22 mouse cellular contexts compared by ENCODE assay signal in the genomic region with DNA sequence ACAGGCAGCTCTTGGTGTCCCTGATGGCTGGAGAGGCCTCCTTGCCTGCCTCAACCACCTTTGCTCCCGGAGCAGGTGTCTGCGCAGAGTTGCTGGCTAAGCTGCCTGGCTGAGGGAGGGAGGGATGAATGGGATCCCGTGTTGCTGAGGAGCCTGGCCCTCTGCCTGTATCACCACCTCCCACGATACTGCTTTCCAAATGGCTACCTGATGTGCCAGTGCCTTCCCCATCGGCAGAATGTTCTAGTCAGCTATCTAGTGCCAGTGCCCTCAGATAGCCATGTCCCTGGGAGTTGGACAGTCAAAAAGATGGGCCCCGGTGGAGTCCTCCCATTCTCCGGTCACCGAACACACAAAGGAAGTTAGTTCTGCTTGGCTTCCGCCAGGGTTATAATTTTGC. TPM values are rescaled to one million over a fixed set of nuclear protein-coding genes. Genes with fewer than 3 reads are reported as not detected.
DNase-seq lines count a peak whose midpoint lies in the region; ATAC-seq and TF ChIP-seq lines count a peak whose summit lies in the region.
"Had no signal": no experiment of that assay in that cellular context is flagged by ENCODE, and none has a peak within 500 bp of the region (broad histone marks: within the 10 kb centered on the region; RNA-seq: fewer than 3 reads in every experiment).

No protein-coding gene starts in this region.

- no peaks in the 10 kb centered on the region for H3K9me3 ChIP-seq in intestine, postnatal 0 days (ENCODE audit: control insufficient read depth)
- H3K9me3 ChIP-seq in intestine, embryonic 15.5 days: no peaks in the 10 kb centered on the region
- no peaks in the 10 kb centered on the region for H3K9me3 ChIP-seq in kidney, embryonic 15.5 days (replicated peaks)
- H3K9me3 ChIP-seq: embryonic facial prominence, embryonic 10.5 days; forebrain, embryonic 12.5 days; limb, embryonic 10.5 days; midbrain, embryonic 15.5 days had no signal

- no peak for TF ChIP-seq CTCF in intestine, postnatal 0 days (IDR thresholded peaks at IDR 0.05; ENCODE audit: low read depth)
- no peak for TF ChIP-seq CTCF in cerebellum, adult 2 months (IDR thresholded peaks at IDR 0.05; ENCODE audit: borderline replicate concordance, insufficient read depth, low read depth, low read length)

- no peaks in the 10 kb centered on the region for H3K27me3 ChIP-seq in intestine, postnatal 0 days (replicated peaks; ENCODE audit: control insufficient read depth, insufficient read depth, low read length)
- H3K27me3 ChIP-seq in intestine, embryonic 15.5 days (replicated peaks): no peaks in the 10 kb centered on the region
- no peaks in the 10 kb centered on the region for H3K27me3 ChIP-seq in cerebellum, adult 2 months (ENCODE audit: control insufficient read depth, insufficient read depth, low read length)
- no peaks in the 10 kb centered on the region for H3K27me3 ChIP-seq in kidney, embryonic 15.5 days
- H3K27me3 ChIP-seq: forebrain, embryonic 12.5 days; midbrain, embryonic 15.5 days had no signal

- no peak overlapping the region for H3K4me3 ChIP-seq in intestine, postnatal 0 days (ENCODE audit: low read depth, low read length)
- H3K4me3 ChIP-seq in intestine, embryonic 15.5 days (replicated peaks): no peak overlapping the region
- H3K4me3 ChIP-seq in cerebellum, adult 2 months (replicated peaks; ENCODE audit: insufficient read depth, low read depth, low read length): no peak overlapping the region
- no peak overlapping the region for H3K4me3 ChIP-seq in kidney, embryonic 15.5 days (replicated peaks)
- H3K4me3 ChIP-seq: embryonic facial prominence, embryonic 10.5 days; forebrain, embryonic 12.5 days; heart, adult 2 months; limb, embryonic 10.5 days; midbrain, embryonic 15.5 days; myocyte had no signal

- peak; percentile 68 for DNase-seq in cerebellum, adult 11 months
- peak; percentile 71 to 82 for DNase-seq in cerebellum, adult 2 months
- peak; percentile 65 to 70 for DNase-seq in cerebellum, postnatal 36 days
- DNase-seq in adrenal gland, postnatal 4 days (ENCODE audit: low spot score in 2 of 2): no peak
- DNase-seq: gastrocnemius, postnatal 25 days; heart, adult 2 months; kidney, adult 8-10 months; kidney, postnatal 4 days; lung, adult 18-20 months; lung, postnatal 14 days; right cerebral cortex, postnatal 4 days; thymus, postnatal 25 days had no signal

- no peak for ATAC-seq in intestine, postnatal 0 days
- ATAC-seq in intestine, embryonic 15.5 days: no peak
- no peak for ATAC-seq in kidney, embryonic 15.5 days (replicated peaks; ENCODE audit: low FRiP score)
- ATAC-seq: midbrain, embryonic 15.5 days had no signal

- H3K27ac ChIP-seq in intestine, postnatal 0 days (ENCODE audit: low read depth, low read length): peak overlapping the region; percentile 22; the same call in 1 of the 2 replicates
- no peak overlapping the region for H3K27ac ChIP-seq in intestine, embryonic 15.5 days
- H3K27ac ChIP-seq in cerebellum, adult 2 months (ENCODE audit: insufficient read depth, low read length): no peak overlapping the region
- H3K27ac ChIP-seq in kidney, embryonic 15.5 days: no peak overlapping the region
- H3K27ac ChIP-seq: embryonic facial prominence, embryonic 10.5 days; forebrain, embryonic 12.5 days; heart, adult 2 months; limb, embryonic 10.5 days; midbrain, embryonic 15.5 days had no signal

- no peaks in the 10 kb centered on the region; the same call in 1 of the 2 replicates for H3K4me1 ChIP-seq in intestine, postnatal 0 days (replicated peaks; ENCODE audit: control insufficient read depth, insufficient read depth, low read length)
- 0 out of 2 replicates have a peak, but pooled peaks cover 5% of the 10 kb centered on the region for H3K4me1 ChIP-seq in intestine, embryonic 15.5 days (replicated peaks)
- H3K4me1 ChIP-seq in cerebellum, adult 2 months (ENCODE audit: control insufficient read depth, insufficient read depth, low read length): peaks cover 23% of the 10 kb centered on the region
- no peaks in the 10 kb centered on the region for H3K4me1 ChIP-seq in kidney, embryonic 15.5 days
- H3K4me1 ChIP-seq: embryonic facial prominence, embryonic 10.5 days; forebrain, embryonic 12.5 days; limb, embryonic 10.5 days; midbrain, embryonic 15.5 days had no signal

- no peak overlapping the region for H3K4me2 ChIP-seq in intestine, postnatal 0 days (replicated peaks; ENCODE audit: low read depth)
- no peak overlapping the region for H3K4me2 ChIP-seq in intestine, embryonic 15.5 days (replicated peaks)
- no peak overlapping the region for H3K4me2 ChIP-seq in kidney, embryonic 15.5 days
- H3K4me2 ChIP-seq: forebrain, embryonic 12.5 days; midbrain, embryonic 15.5 days had no signal

- H3K9ac ChIP-seq in intestine, postnatal 0 days (ENCODE audit: low read depth, low read length): no peak overlapping the region
- H3K9ac ChIP-seq in intestine, embryonic 15.5 days: no peak overlapping the region
- H3K9ac ChIP-seq in kidney, embryonic 15.5 days: no peak overlapping the region
- H3K9ac ChIP-seq: forebrain, embryonic 12.5 days; midbrain, embryonic 15.5 days had no signal

- no peak for TF ChIP-seq POLR2A in cerebellum, adult 2 months (IDR thresholded peaks at IDR 0.05; ENCODE audit: borderline replicate concordance, insufficient read depth, low read length)

- WGBS in intestine, postnatal 0 days: 81% methylated on average over 9 of the region's 9 CpGs
- WGBS in intestine, embryonic 15.5 days: 92% methylated on average over 9 of the region's 9 CpGs
- 13% methylated on average over 9 of the region's 9 CpGs for WGBS in cerebellum, adult 2 months
- 88% methylated on average over 9 of the region's 9 CpGs for WGBS in kidney, embryonic 15.5 days

- peaks cover 46% of the 10 kb centered on the region for H3K36me3 ChIP-seq in intestine, postnatal 0 days (ENCODE audit: control insufficient read depth, insufficient read depth)
- H3K36me3 ChIP-seq in intestine, embryonic 15.5 days: peaks cover 8% of the 10 kb centered on the region; the same call in 1 of the 2 replicates
- H3K36me3 ChIP-seq in kidney, embryonic 15.5 days: peaks cover 67% of the 10 kb centered on the region

RNA-seq across cellular contexts. Expression of a gene that starts 19.5 kb away (rescaled TPM):
- 25.6 and 25.8 TPM in 2 replicates for polyA plus RNA-seq in intestine, postnatal 0 days (2015; fragmentation: Nextera tagmentation; extraction: Ambion mirVana)
- 14.9 and 16.4 TPM in 2 replicates for polyA plus RNA-seq in intestine, embryonic 15.5 days (2015; fragmentation: Nextera tagmentation; extraction: Ambion mirVana)
- 12.7 and 15.8 TPM in 2 replicates for polyA plus RNA-seq in cerebellum, adult 2 months (2012; rRNA removed)
- 16.8 TPM in 2 replicates for polyA plus RNA-seq in kidney, embryonic 15.5 days (2015; fragmentation: Nextera tagmentation; extraction: Ambion mirVana)
- 10 to 100 TPM; 36.9 to 37.8 TPM for total RNA-seq in adrenal gland, postnatal 4 days (2021)

RNA-seq across cellular contexts. Expression of a gene that starts 27.9 kb away (rescaled TPM):
- 0.08 TPM in 1 of 2 replicates, not detected in the other for polyA plus RNA-seq in intestine, postnatal 0 days (2015; fragmentation: Nextera tagmentation; extraction: Ambion mirVana)
- polyA plus RNA-seq in intestine, embryonic 15.5 days (2015; fragmentation: Nextera tagmentation; extraction: Ambion mirVana): not detected in 2 replicates
- polyA plus RNA-seq in cerebellum, adult 2 months (2012; rRNA removed): 0.84 and 0.93 TPM in 2 replicates
- polyA plus RNA-seq in kidney, embryonic 15.5 days (2015; fragmentation: Nextera tagmentation; extraction: Ambion mirVana): 0.19 and 0.24 TPM in 2 replicates
- total RNA-seq in adrenal gland, postnatal 4 days (2021): under 1 TPM; 0.50 to 0.62 TPM
- total RNA-seq: gastrocnemius, postnatal 25 days; hematopoietic stem cell, adult 5-6 weeks had no signal
- polyA plus RNA-seq: C2C12; embryonic facial prominence, embryonic 10.5 days; limb, embryonic 10.5 days had no signal

RNA-seq across cellular contexts. Expression of a gene that starts 32.0 kb away (rescaled TPM):
- polyA plus RNA-seq in intestine, postnatal 0 days (2015; fragmentation: Nextera tagmentation; extraction: Ambion mirVana): 28.0 TPM in 2 replicates
- 41.8 and 43.9 TPM in 2 replicates for polyA plus RNA-seq in intestine, embryonic 15.5 days (2015; fragmentation: Nextera tagmentation; extraction: Ambion mirVana)
- 34.1 and 36.7 TPM in 2 replicates for polyA plus RNA-seq in cerebellum, adult 2 months (2012; rRNA removed)
- polyA plus RNA-seq in kidney, embryonic 15.5 days (2015; fragmentation: Nextera tagmentation; extraction: Ambion mirVana): 46.3 and 46.7 TPM in 2 replicates
- total RNA-seq in adrenal gland, postnatal 4 days (2021): 10 to 100 TPM; 59.8 to 65.6 TPM

RNA-seq across cellular contexts. Expression of a gene that starts 36.7 kb away (rescaled TPM):
- 93.3 and 96.4 TPM in 2 replicates for polyA plus RNA-seq in intestine, postnatal 0 days (2015; fragmentation: Nextera tagmentation; extraction: Ambion mirVana)
- polyA plus RNA-seq in intestine, embryonic 15.5 days (2015; fragmentation: Nextera tagmentation; extraction: Ambion mirVana): 65.0 and 65.4 TPM in 2 replicates
- 54.9 and 55.8 TPM in 2 replicates for polyA plus RNA-seq in cerebellum, adult 2 months (2012; rRNA removed)
- 44.9 and 46.9 TPM in 2 replicates for polyA plus RNA-seq in kidney, embryonic 15.5 days (2015; fragmentation: Nextera tagmentation; extraction: Ambion mirVana)
- total RNA-seq in adrenal gland, postnatal 4 days (2021): 10 to 100 TPM; 27.3 to 27.5 TPM

RNA-seq across cellular contexts. Expression of a gene that starts 41.1 kb away (rescaled TPM):
- 62.1 and 67.2 TPM in 2 replicates for polyA plus RNA-seq in intestine, postnatal 0 days (2015; fragmentation: Nextera tagmentation; extraction: Ambion mirVana)
- 35.4 and 36.2 TPM in 2 replicates for polyA plus RNA-seq in intestine, embryonic 15.5 days (2015; fragmentation: Nextera tagmentation; extraction: Ambion mirVana)
- polyA plus RNA-seq in cerebellum, adult 2 months (2012; rRNA removed): 294 and 298 TPM in 2 replicates
- polyA plus RNA-seq in kidney, embryonic 15.5 days (2015; fragmentation: Nextera tagmentation; extraction: Ambion mirVana): 36.1 and 46.0 TPM in 2 replicates
- 100 to 1,000 TPM; 103 to 106 TPM for total RNA-seq in adrenal gland, postnatal 4 days (2021)

Comparison
In these comparisons a context has a peak if more than half of its experiments do, and no peak if none do; other contexts are left out.
1. DNase-seq: peak in cerebellum, adult 11 months (single experiment), cerebellum, adult 2 months (2 of 2) and cerebellum, postnatal 36 days (2 of 2); none in adrenal gland, postnatal 4 days (0 of 2).